Mouse (Mus musculus) heart, embryonic 15.5 days (tissue): ENCODE measurements around the gene Gm13279. TPM values are rescaled to one million over a fixed set of nuclear protein-coding genes. Genes with fewer than 3 reads are reported as not detected.
A peak's percentile ranks its signal among the peaks of the same experiment; 100 is the strongest.
"Not testable (repeated sequence)": the region's sequence is repeated elsewhere in the genome, so short reads cannot be mapped to it uniquely, and the experiment has no call there.

Source experiments
- ATAC-seq: fragments of 200-750 bp; cut with Nextera tagmentation; replicated peaks from 2 replicates; pipeline ENCODE4 v1.8.0; 2017; ENCODE audit warnings: low read depth, moderate TSS enrichment; ENCODE audit not compliant: insufficient number of reproducible peaks, insufficient read depth, low FRiP score
- H3K27ac ChIP-seq: fragments of 300-500 bp; sonication (generic); 2 replicates; pipeline ENCODE4 v1.5.1; 2015; ENCODE audit warnings: mild to moderate bottlenecking, inconsistent platforms
- H3K27me3 ChIP-seq: fragments of 300-500 bp; sonication (generic); 2 replicates; pipeline ENCODE4 v1.6.1; 2015; ENCODE audit warnings: inconsistent platforms
- H3K36me3 ChIP-seq: fragments of 300-500 bp; sonication (generic); 2 replicates; pipeline ENCODE4 v1.6.1; 2015; ENCODE audit warnings: mild to moderate bottlenecking, inconsistent platforms
- H3K4me1 ChIP-seq: fragments of 300-500 bp; sonication (generic); replicated peaks from 2 replicates; pipeline ENCODE4 v1.6.1; 2015; ENCODE audit warnings: inconsistent platforms
- H3K4me2 ChIP-seq: fragments of 300-500 bp; sonication (generic); 2 replicates; pipeline ENCODE4 v1.6.1; 2015; ENCODE audit warnings: inconsistent platforms, mild to moderate bottlenecking, moderate library complexity
- H3K4me3 ChIP-seq: fragments of 300-500 bp; sonication (generic); 2 replicates; pipeline ENCODE4 v1.5.1; 2015; ENCODE audit warnings: mild to moderate bottlenecking, inconsistent platforms
- H3K9ac ChIP-seq: fragments of 300-500 bp; sonication (generic); 2 replicates; pipeline ENCODE4 v1.6.1; 2015; ENCODE audit warnings: mild to moderate bottlenecking, inconsistent platforms
- H3K9me3 ChIP-seq: fragments of 300-500 bp; sonication (generic); replicated peaks from 2 replicates; pipeline ENCODE4 v1.6.1; 2016; ENCODE audit warnings: inconsistent platforms
- WGBS: fragments of 180-500 bp; shearing (Covaris S2); methylation state at CpG from one replicate; pipeline ENCODE4 v1.1.7; 2015; ENCODE audit warnings: mixed read lengths; 5-methylcytosine and 5-hydroxymethylcytosine counted together
- polyA plus RNA-seq: library from polyadenylated mRNA; unstranded; fragments of >200 nt; fragmentation: Nextera tagmentation; extraction: Ambion mirVana; gene quantifications from 2 replicates; pipeline ENCODE4 v1.2.1, GENCODE M21; 2015

Gm13279 gene
- polyA plus RNA-seq, 1 experiment from 2014 or later: not detected

DNA sequence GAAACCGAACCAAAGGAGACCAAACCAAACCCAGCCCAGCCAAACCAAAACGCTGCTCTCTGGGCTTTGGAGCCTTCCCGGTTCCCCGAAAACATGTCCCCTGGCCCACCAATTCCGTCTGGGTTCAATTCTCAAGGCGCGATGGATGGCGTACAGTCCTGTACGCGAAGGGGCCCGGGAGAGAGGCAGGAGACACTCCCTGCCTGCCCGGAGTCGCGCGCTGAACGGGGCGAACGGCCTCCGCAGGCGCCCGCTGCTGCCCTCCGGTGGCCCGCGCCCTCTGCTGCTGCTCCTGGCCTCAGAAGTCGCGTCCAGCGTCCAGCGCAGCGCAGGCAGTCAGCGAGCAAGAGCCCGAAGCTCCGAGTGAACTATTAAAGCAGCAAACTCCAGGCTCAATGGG is 23.7 kb upstream of the Gm13279 start, which contains the start of gene Gm13290:
Gm13290 (plus strand) TSS at position 301 of the 400 bp plus-strand sequence.
- H3K4me3 ChIP-seq, ATAC-seq, H3K27ac ChIP-seq, H3K9me3 ChIP-seq, H3K4me1 ChIP-seq, H3K36me3 ChIP-seq, H3K9ac ChIP-seq, H3K27me3 ChIP-seq, H3K4me2 ChIP-seq: not testable (repeated sequence)
- no CpG with 5 or more reads among the region's 32 CpGs for WGBS

- no CpG with 5 or more reads among the region's 29 CpGs for whole genome bisulfite sequencing
- not testable (repeated sequence) for H3K9me3 ChIP-seq, H3K36me3 ChIP-seq, H3K9ac ChIP-seq, H3K4me1 ChIP-seq, ATAC-seq, H3K4me3 ChIP-seq, H3K4me2 ChIP-seq, H3K27ac ChIP-seq, H3K27me3 ChIP-seq
Observed at GRCm38 (mm10) chr4:88776622-88777021, 20.6 kb upstream of the Gm13279 start, which contains the start of gene Gm13289. Gm13289 (plus strand) TSS chr4:88776922.

GRCm38 (mm10) chr4:88779550-88779949 is 17.6 kb upstream of the Gm13279 start, which contains the start of gene Gm13272:
Gm13272 (plus strand) TSS chr4:88779850.
- H3K4me1 ChIP-seq, H3K36me3 ChIP-seq, H3K4me2 ChIP-seq, H3K27ac ChIP-seq, ATAC-seq, H3K27me3 ChIP-seq, H3K4me3 ChIP-seq, H3K9me3 ChIP-seq, H3K9ac ChIP-seq: not testable (repeated sequence)
- no CpG with 5 or more reads among the region's 29 CpGs for WGBS

GRCm38 (mm10) chr4:88780320-88780719 is 16.9 kb upstream of the Gm13279 start:
- not testable (repeated sequence) for ATAC-seq, H3K9me3 ChIP-seq, H3K4me2 ChIP-seq, H3K36me3 ChIP-seq, H3K4me3 ChIP-seq, H3K27ac ChIP-seq, H3K27me3 ChIP-seq, H3K9ac ChIP-seq, H3K4me1 ChIP-seq
- 45% methylated on average over 16 of the region's 18 CpGs for WGBS

DNA sequence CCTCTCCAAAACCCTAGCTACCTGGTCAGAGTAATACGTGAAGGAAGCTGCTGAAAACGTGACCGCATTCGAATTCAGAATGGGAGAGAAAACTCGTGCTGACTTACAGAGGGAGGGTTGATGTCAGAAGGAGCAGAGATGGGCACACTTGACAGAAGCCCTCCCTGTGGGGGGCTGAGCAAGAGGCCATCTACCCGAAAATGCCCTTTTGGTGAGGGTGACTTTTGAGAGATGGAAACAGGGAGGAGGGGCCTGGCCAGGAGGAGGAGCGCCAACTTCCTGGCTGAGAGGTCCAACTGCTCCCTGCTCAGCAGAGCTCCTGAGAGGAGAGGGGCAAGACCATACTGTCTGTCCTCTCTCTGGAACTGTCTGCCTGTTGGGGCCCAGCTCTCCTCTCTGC is 15.4 kb upstream of the Gm13279 start, which contains the start of gene Ifnz:
Ifnz (plus strand) TSS at position 301 of the 400 bp plus-strand sequence.
- ATAC-seq, H3K9me3 ChIP-seq, H3K4me1 ChIP-seq, H3K36me3 ChIP-seq, H3K27me3 ChIP-seq, H3K9ac ChIP-seq: not testable (repeated sequence)
- peak within 1 kb of the TSS; percentile 30 for H3K4me3 ChIP-seq
- WGBS: 12% methylated on average over 5 of the region's 7 CpGs
- peak within 1 kb of the TSS; percentile 56 for H3K4me2 ChIP-seq
- H3K27ac ChIP-seq: peak within 1 kb of the TSS; percentile 73

GRCm38 (mm10) chr4:88782335-88782734 is 14.9 kb upstream of the Gm13279 start:
- H3K9ac ChIP-seq, ATAC-seq, H3K4me1 ChIP-seq, H3K27me3 ChIP-seq, H3K9me3 ChIP-seq, H3K36me3 ChIP-seq: not testable (repeated sequence)
- H3K4me2 ChIP-seq: peak overlapping the region; percentile 56
- 0% methylated on average over 11 of the region's 31 CpGs for WGBS
- H3K27ac ChIP-seq: peak overlapping the region; percentile 73
- H3K4me3 ChIP-seq: peak overlapping the region; percentile 30

DNA sequence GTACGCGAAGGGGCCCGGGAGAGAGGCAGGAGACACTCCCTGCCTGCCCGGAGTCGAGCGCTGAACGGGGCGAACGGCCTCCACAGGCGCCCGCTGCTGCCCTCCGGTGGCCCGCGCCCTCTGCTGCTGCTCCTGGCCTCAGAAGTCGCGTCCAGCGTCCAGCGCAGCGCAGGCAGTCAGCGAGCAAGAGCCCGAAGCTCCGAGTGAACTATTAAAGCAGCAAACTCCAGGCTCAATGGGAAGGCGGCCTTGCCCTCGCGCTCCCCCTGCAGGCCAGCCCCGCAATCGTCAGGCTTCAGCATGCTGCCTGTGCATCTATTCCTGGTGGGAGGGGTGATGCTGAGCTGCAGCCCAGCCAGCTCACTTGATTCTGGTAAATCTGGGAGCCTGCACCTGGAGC is 11.8 kb upstream of the Gm13279 start, which contains the start of gene Gm13276:
Gm13276 (plus strand) TSS at position 301 of the 400 bp plus-strand sequence.
- WGBS: no CpG with 5 or more reads among the region's 27 CpGs
- not testable (repeated sequence) for H3K4me1 ChIP-seq, H3K9ac ChIP-seq, H3K4me2 ChIP-seq, ATAC-seq, H3K27ac ChIP-seq, H3K27me3 ChIP-seq, H3K36me3 ChIP-seq, H3K9me3 ChIP-seq, H3K4me3 ChIP-seq

- not testable (repeated sequence) for H3K4me3 ChIP-seq, ATAC-seq, H3K4me2 ChIP-seq, H3K9me3 ChIP-seq, H3K9ac ChIP-seq, H3K36me3 ChIP-seq, H3K27me3 ChIP-seq, H3K4me1 ChIP-seq, H3K27ac ChIP-seq
- 0% methylated on average over 4 of the region's 28 CpGs for WGBS
Observed at GRCm38 (mm10) chr4:88788402-88788801, 8.8 kb upstream of the Gm13279 start, which contains the start of gene Gm13277. Gm13277 (plus strand) TSS chr4:88788632.

DNA sequence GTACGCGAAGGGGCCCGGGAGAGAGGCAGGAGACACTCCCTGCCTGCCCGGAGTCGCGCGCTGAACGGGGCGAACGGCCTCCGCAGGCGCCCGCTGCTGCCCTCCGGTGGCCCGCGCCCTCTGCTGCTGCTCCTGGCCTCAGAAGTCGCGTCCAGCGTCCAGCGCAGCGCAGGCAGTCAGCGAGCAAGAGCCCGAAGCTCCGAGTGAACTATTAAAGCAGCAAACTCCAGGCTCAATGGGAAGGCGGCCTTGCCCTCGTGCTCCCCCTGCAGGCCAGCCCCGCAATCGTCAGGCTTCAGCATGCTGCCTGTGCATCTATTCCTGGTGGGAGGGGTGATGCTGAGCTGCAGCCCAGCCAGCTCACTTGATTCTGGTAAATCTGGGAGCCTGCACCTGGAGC is 5.9 kb upstream of the Gm13279 start, which contains the start of gene Gm13278:
Gm13278 (plus strand) TSS at position 301 of the 400 bp plus-strand sequence.
- no CpG with 5 or more reads among the region's 28 CpGs for WGBS
- not testable (repeated sequence) for H3K4me3 ChIP-seq, ATAC-seq, H3K27me3 ChIP-seq, H3K9ac ChIP-seq, H3K27ac ChIP-seq, H3K36me3 ChIP-seq, H3K4me1 ChIP-seq, H3K4me2 ChIP-seq, H3K9me3 ChIP-seq

- not testable (repeated sequence) for H3K4me1 ChIP-seq, H3K4me2 ChIP-seq, H3K9ac ChIP-seq, H3K4me3 ChIP-seq, H3K27me3 ChIP-seq, ATAC-seq, H3K27ac ChIP-seq, H3K9me3 ChIP-seq, H3K36me3 ChIP-seq
- WGBS: 0% methylated on average over 14 of the region's 52 CpGs
Observed at GRCm38 (mm10) chr4:88793936-88794675, 3.1 kb upstream of the Gm13279 start, which contains the start of gene Gm13275. Gm13275 (plus strand) TSS chr4:88794487.

- not testable (repeated sequence) for H3K36me3 ChIP-seq, H3K9ac ChIP-seq, H3K9me3 ChIP-seq, ATAC-seq, H3K4me3 ChIP-seq, H3K4me2 ChIP-seq, H3K4me1 ChIP-seq, H3K27ac ChIP-seq, H3K27me3 ChIP-seq
- 8% methylated on average over 6 of the region's 7 CpGs for WGBS
Observed at GRCm38 (mm10) chr4:88799365-88799764, 2.2 kb downstream of the Gm13279 start, which contains the start of gene Gm13285. Gm13285 (plus strand) TSS chr4:88799665.

DNA sequence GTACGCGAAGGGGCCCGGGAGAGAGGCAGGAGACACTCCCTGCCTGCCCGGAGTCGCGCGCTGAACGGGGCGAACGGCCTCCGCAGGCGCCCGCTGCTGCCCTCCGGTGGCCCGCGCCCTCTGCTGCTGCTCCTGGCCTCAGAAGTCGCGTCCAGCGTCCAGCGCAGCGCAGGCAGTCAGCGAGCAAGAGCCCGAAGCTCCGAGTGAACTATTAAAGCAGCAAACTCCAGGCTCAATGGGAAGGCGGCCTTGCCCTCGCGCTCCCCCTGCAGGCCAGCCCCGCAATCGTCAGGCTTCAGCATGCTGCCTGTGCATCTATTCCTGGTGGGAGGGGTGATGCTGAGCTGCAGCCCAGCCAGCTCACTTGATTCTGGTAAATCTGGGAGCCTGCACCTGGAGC is 5.8 kb downstream of the Gm13279 start, which contains the start of gene Gm13287:
Gm13287 (plus strand) TSS at position 301 of the 400 bp plus-strand sequence.
- not testable (repeated sequence) for H3K4me3 ChIP-seq, H3K27me3 ChIP-seq, H3K9me3 ChIP-seq, H3K4me1 ChIP-seq, ATAC-seq, H3K36me3 ChIP-seq, H3K27ac ChIP-seq, H3K9ac ChIP-seq
- 0 out of 2 replicates have a peak within 1 kb of the TSS, but pooled peaks have one; percentile 27 for H3K4me2 ChIP-seq
- no CpG with 5 or more reads among the region's 29 CpGs for WGBS
